Mouse (Mus musculus) embryonic facial prominence, embryonic 10.5 days (tissue): ENCODE results near the gene Lrch1. TPM values are rescaled to one million over a fixed set of nuclear protein-coding genes. Genes with fewer than 3 reads are reported as not detected.

Experiments
- DNase-seq: peaks from one replicate; pipeline ENCODE4 v3.0.0-alpha.2; 2017; ENCODE audit warnings: low spot score
- H3K27ac ChIP-seq: fragments of 300-500 bp; sonication (generic); replicated peaks from 2 replicates; pipeline ENCODE4 v1.5.1; 2016; ENCODE audit warnings: mild to moderate bottlenecking
- H3K27me3 ChIP-seq: fragments of 300-500 bp; sonication (generic); replicated peaks from 2 replicates; pipeline ENCODE4 v1.6.1; 2016; ENCODE audit warnings: low read depth, mild to moderate bottlenecking; ENCODE audit not compliant: poor library complexity, severe bottlenecking
- H3K36me3 ChIP-seq: fragments of 300-500 bp; sonication (generic); replicated peaks from 2 replicates; pipeline ENCODE4 v1.6.1; 2016; ENCODE audit warnings: mild to moderate bottlenecking, moderate library complexity
- H3K4me1 ChIP-seq: fragments of 300-500 bp; sonication (generic); 2 replicates; pipeline ENCODE4 v1.6.1; 2016
- H3K4me3 ChIP-seq: fragments of 300-500 bp; sonication (generic); 2 replicates; pipeline ENCODE4 v1.5.1; 2016; ENCODE audit warnings: mild to moderate bottlenecking, moderate library complexity
- H3K9me3 ChIP-seq: fragments of 300-500 bp; sonication (generic); 2 replicates; pipeline ENCODE4 v1.6.1; 2016; ENCODE audit warnings: mild to moderate bottlenecking
- WGBS: fragments of 180-500 bp; shearing (Covaris S2); methylation state at CpG from one replicate; pipeline ENCODE4 v1.1.7; 2016; 5-methylcytosine and 5-hydroxymethylcytosine counted together
- polyA plus RNA-seq: library from polyadenylated mRNA; unstranded; fragments of >200 nt; fragmentation: Nextera tagmentation; extraction: Ambion mirVana; gene quantifications from 2 replicates; pipeline ENCODE4 v1.2.1, GENCODE M21; 2016

The Lrch1 gene
- polyA plus RNA-seq, 1 experiment from 2014 or later: 9.1 TPM

DNA sequence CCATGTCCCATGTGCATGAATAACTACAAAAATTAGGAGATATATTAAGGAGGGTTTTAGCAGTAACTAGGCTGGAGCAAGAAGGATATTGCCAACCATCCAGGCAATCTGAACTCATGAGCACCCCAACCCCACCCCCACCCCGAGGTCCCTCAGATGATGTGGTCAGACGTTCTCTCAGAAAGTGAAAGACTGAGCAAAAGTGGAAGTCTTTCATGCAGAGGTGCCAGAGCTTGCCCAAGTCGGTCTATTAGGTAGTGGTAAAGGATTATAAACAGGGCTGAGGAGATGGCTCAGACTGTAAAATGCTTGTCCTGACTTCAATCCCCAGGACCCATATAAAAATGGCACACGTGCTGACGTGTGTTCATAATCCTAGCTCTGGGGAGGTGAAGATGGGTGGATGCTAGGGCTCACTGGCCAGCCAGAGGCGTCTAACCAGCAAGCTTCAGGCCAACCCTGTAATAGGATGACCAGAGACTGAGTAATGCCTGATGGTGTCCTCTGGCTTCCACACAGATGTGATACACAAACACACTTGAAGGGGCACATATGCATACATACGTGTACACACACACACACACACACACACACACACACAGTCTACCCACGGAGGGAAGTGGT lies 18.8 kb downstream of the Lrch1 start:
- 88% methylated on average over 8 of the region's 8 CpGs for WGBS
- Histone ChIP-seq H3K9me3 (no peaks in the 10 kb centered on the region), H3K4me3 (no peak overlapping the region), H3K27me3 (no peaks in the 10 kb centered on the region), H3K27ac (no peak overlapping the region), H3K36me3 (0 out of 2 replicates have a peak, but pooled peaks cover 3% of the 10 kb centered on the region), H3K4me1 (peaks cover 15% of the 10 kb centered on the region)
- DNase-seq: no peak

DNA sequence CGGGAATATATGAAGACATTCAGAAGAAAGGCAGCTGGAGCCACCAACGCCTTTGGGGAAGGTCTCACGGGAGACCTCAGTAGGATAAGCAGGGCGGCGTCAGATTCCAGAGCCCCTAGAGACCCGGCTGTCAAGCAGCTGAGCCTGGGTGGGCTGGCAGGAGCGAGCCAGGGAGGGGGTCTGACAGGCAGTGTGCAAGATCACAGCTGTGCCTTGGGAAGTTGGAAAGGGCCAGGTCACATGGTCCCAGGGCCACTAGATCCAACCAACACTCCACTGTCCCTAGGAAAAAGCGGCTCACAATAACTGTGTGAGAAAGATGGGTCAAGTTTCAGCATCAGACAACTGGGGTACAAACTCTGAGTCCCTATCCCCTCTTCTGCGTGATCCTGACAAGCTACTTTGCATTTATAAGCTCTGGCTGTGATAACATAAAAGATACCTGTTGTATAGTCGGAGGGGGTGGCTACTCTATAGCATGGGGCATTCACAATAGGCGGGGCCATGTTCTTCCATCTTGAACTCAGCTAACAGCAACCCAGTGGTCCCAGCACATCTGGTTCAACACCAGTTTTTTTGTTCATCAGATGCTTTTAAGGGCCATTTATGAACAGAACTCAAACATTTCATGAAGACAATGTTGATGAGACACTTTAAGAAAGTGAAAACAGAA lies 20.6 kb downstream of the Lrch1 start:
- H3K27ac ChIP-seq: no peak overlapping the region
- no peaks in the 10 kb centered on the region for H3K9me3 ChIP-seq
- H3K36me3 ChIP-seq: no peaks in the 10 kb centered on the region
- H3K4me1 ChIP-seq: peaks cover 18% of the 10 kb centered on the region
- peak; percentile 39 for DNase-seq
- 57% methylated on average over 11 of the region's 11 CpGs for WGBS
- no peaks in the 10 kb centered on the region for H3K27me3 ChIP-seq
- H3K4me3 ChIP-seq: no peak overlapping the region

DNA sequence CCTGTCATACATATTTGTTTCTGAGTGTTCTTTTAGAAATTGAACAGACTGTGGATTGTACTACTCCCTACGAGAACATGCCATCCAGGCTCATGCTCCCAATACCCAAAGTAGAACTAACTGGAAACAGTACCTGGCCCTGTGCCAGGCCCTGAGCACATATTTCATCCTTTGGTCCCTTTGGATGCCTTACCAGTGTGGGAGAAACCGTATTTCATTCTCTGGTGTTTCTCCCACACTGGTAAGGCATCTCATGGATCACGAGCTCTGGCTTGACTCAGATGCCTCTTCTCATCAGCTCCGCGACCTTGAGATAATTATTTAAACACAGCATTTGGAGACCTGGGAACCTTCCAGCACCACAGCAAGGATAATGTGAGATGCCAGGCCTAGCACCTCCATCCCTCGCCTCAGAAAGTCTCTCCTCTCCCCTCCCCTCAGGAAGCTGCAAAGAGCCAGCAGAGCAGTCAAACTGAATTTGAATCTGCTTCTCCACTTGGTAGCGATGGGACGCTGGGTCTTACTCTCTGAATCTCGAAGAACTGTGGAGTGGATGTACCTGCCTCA lies 21.6 kb downstream of the Lrch1 start:
- DNase-seq: no peak
- no peak overlapping the region for H3K4me3 ChIP-seq
- H3K36me3 ChIP-seq: no peaks in the 10 kb centered on the region
- H3K9me3 ChIP-seq: no peaks in the 10 kb centered on the region
- H3K27me3 ChIP-seq: no peaks in the 10 kb centered on the region
- H3K4me1 ChIP-seq: peaks cover 23% of the 10 kb centered on the region
- 88% methylated on average over 9 of the region's 9 CpGs for WGBS
- H3K27ac ChIP-seq: no peak overlapping the region

DNA sequence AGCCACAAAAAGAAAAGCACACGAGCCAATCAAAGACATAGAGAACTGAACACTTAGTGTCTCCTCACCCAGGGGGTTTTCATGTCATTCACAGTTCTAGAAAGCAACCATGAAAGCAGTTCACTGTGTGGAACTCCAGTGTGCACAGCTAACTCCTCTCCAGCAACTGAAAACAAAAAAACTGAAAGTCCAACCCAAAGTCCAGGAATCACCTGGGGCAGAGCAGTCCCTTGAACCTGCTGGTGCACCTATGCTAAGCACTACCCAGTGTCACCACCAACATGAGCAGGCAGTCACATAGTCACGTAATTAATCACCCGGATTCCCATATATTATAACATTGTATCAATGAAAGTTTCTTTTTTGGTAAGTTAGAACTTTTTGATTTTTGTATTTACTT lies 23.2 kb downstream of the Lrch1 start:
- Histone ChIP-seq H3K4me3 (no peak overlapping the region), H3K27ac (no peak overlapping the region)
- WGBS: 85% methylated on average over 3 of the region's 3 CpGs

DNA sequence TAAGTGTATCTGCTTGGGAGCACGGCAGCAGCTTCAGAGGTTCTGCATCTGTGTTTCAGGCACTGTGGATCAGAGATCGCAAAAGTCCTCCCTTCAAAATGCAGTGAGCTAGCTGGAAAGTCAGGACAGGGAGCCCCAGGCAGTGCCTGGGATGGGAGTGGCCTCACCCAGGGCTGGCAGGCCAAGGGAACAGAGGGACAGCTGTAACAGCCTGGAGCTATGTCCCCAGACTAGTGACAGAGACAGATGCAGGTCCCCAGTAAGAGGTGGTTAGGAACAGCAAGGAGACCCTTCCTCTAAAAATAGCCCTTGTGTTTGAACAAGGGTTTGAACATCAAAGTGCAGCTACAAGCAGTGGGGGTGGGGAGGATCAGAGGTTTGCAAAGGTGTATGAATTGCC lies 23.6 kb downstream of the Lrch1 start:
- H3K27me3 ChIP-seq: no peaks in the 10 kb centered on the region
- WGBS: 66% methylated on average over 2 of the region's 2 CpGs
- DNase-seq: no peak

More for the DNA sequence above, 23.2 kb downstream of the Lrch1 start:
- peaks cover 23% of the 10 kb centered on the region for H3K4me1 ChIP-seq
- no peaks in the 10 kb centered on the region for H3K9me3 ChIP-seq
- no peaks in the 10 kb centered on the region for H3K27me3 ChIP-seq
- H3K36me3 ChIP-seq: no peaks in the 10 kb centered on the region
- DNase-seq: no peak

DNA sequence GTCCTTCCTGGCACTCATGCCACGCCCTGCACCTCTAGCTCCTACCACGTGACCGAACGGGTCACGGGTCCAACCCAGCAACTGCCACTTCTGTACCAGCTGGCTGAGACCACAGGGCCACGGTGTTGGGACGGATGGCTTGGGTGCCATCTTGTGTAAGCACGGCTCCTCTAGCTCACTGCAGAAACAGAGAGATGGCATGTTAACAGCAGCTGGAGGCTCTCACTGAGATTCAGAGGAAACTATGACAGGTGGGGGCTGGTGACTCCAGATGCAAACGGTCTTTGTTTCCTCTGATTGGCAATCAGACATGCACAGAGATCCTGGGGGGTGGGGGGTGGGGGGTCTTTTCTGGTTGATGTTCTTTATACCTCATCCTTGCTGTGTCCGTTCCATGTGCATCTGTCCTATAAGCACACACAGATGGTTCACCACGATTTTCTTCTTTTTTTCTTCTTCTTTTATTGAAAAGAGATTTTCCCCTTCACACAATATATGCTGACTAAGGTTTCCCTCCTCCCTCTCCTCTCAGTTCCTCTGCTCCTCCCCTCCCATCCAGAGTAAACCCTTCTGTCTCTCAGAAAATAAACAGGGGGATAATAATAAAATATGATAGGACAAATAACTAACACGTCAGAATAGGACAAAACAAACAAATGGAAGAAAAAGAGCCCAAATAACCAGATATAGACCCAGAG lies 25.5 kb downstream of the Lrch1 start:
- no peaks in the 10 kb centered on the region for H3K9me3 ChIP-seq
- no peak for DNase-seq
- no peaks in the 10 kb centered on the region for H3K36me3 ChIP-seq
- 82% methylated on average over 12 of the region's 12 CpGs for WGBS
- no peak overlapping the region for H3K4me3 ChIP-seq
- no peaks in the 10 kb centered on the region for H3K27me3 ChIP-seq
- peaks cover 24% of the 10 kb centered on the region for H3K4me1 ChIP-seq
- no peak overlapping the region for H3K27ac ChIP-seq

More for the DNA sequence above, 23.6 kb downstream of the Lrch1 start:
- H3K27ac ChIP-seq: no peak overlapping the region
- H3K36me3 ChIP-seq: no peaks in the 10 kb centered on the region
- H3K4me1 ChIP-seq: peaks cover 23% of the 10 kb centered on the region
- no peaks in the 10 kb centered on the region for H3K9me3 ChIP-seq
- H3K4me3 ChIP-seq: no peak overlapping the region

DNA sequence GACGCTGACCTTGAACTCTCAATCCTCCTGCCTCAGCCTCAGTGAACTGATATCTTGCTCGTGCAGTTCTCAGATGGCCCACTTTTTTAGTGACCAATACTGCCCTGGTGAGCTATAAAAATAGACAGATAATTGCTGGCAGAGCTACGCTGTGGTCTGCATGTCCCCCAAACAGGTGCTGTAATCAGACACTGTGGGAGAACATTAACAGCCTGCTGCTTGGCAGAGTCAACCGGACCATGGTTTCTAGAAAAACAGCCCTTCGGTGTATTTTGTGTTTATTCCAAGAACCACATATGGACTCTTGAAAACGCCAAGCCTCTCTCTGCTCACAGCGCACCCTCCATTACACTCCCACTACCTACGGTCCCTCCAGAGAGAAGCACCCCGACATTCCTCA lies 26.2 kb downstream of the Lrch1 start:
- Histone ChIP-seq H3K36me3 (no peaks in the 10 kb centered on the region), H3K27ac (no peak overlapping the region), H3K4me3 (no peak overlapping the region), H3K4me1 (peaks cover 21% of the 10 kb centered on the region; the same call in 1 of the 2 replicates), H3K9me3 (no peaks in the 10 kb centered on the region), H3K27me3 (no peaks in the 10 kb centered on the region)
- 91% methylated on average over 9 of the region's 9 CpGs for WGBS
- DNase-seq: no peak

DNA sequence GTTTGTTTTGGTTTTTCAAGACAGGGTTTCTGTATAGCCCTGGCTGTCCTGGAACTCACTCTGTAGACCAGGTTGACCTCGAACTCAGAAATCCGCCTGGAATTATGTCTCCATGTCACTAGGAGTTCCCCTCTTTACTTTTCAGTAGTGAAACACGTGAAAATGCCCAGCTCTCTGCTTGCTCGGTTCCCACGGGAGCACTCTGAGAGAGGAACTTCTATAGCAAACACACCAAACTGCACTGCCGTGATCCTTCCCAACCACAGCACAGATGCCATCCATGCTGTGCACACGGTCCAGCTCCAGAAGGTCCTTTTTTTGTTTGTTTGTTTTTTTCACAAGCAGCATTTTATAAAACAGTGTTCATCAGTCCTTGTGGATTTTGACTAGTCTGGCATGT lies 28.5 kb downstream of the Lrch1 start:
- Histone ChIP-seq H3K4me3 (no peak overlapping the region), H3K36me3 (no peaks in the 10 kb centered on the region), H3K4me1 (peaks cover 39% of the 10 kb centered on the region), H3K9me3 (no peaks in the 10 kb centered on the region), H3K27me3 (no peaks in the 10 kb centered on the region), H3K27ac (no peak overlapping the region)
- 82% methylated on average over 7 of the region's 7 CpGs for WGBS
- DNase-seq: no peak

DNA sequence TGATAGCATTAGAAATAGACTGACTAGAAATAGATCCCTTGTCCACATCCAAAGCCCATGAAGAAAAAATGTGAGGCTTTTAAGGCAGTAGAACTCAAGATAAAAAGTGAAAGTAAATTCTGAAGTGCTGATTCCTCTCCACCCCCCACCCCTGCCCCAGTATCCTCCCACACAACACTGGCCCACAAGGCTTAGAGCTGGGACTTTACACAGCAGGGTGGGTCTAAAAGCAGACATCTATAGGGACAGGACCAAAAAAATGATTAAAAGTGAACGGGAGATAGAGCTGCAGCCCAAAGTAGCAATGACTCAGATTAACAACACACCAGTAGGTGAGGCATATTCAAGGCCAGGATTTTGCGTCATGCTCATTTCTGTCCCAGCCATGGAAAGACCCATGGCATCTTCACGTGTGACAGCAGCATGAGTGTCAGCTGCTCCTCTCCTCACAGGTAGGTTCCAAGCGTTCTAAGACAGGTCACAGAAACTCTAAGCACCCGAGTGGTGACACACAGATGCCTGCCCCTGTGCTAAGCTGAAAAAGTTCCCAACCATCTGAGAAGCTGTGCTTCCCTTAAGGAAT lies 29.1 kb downstream of the Lrch1 start:
- no peak for DNase-seq
- Histone ChIP-seq H3K4me1 (peaks cover 42% of the 10 kb centered on the region), H3K9me3 (no peaks in the 10 kb centered on the region), H3K4me3 (no peak overlapping the region), H3K27ac (no peak overlapping the region), H3K27me3 (no peaks in the 10 kb centered on the region), H3K36me3 (no peaks in the 10 kb centered on the region)
- 91% methylated on average over 5 of the region's 5 CpGs for WGBS

DNA sequence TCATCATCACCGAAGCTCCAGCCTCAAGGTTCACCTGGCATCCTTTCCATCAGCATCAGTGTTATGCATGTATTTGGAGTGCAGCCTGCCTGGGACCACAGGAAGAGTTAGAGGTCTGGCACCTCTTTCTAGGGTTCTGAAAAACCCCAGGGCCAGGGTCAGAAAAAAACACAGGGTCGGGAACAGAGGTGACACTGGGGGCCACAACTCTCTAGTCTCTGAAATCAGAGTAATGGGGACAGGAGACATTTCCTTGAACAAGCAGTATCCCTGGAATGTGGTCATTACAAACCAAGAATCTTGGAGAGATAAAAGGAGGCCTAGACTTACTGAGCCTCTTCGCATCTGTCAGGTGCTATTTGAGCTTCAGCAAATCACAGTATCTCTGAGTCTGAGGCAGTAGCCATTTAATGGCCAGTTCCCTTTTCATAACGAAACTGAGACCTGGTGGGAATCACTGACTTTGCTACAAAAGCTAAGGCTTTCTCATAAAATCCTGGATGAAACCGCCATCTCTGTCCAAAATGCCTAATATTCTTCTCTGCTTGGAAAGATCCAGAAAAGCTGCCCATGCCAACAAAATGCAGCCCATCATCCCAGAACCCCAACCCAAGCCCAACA lies 30.1 kb downstream of the Lrch1 start:
- no peaks in the 10 kb centered on the region for H3K27me3 ChIP-seq
- no peak for DNase-seq
- H3K27ac ChIP-seq: no peak overlapping the region
- no peaks in the 10 kb centered on the region for H3K9me3 ChIP-seq
- peaks cover 42% of the 10 kb centered on the region for H3K4me1 ChIP-seq
- H3K36me3 ChIP-seq: no peaks in the 10 kb centered on the region
- H3K4me3 ChIP-seq: no peak overlapping the region
- WGBS: 86% methylated on average over 5 of the region's 5 CpGs

DNA sequence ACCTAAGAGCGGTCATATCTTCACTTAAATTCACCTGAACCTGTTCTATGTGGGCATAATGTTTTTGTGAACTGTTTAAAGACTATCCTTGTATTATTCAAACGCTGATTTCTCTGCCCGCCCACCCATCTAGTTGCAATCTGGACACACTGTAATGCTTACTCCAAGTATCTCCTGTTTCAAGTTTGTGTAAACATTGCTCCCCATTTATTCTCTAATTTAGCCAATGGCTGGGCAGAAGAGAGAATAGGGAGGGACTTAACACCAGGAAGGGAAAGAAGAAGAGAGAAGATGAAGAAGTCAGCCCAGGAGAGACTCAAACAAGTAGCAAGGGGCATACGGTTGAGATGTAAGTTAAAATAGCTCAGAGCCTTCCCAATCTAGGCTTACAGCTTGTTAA lies 31.0 kb downstream of the Lrch1 start:
- H3K4me3 ChIP-seq: no peak overlapping the region
- H3K9me3 ChIP-seq: no peaks in the 10 kb centered on the region
- peaks cover 36% of the 10 kb centered on the region for H3K4me1 ChIP-seq
- no peaks in the 10 kb centered on the region for H3K36me3 ChIP-seq
- 88% methylated on average over 4 of the region's 4 CpGs for WGBS
- no peak for DNase-seq
- H3K27me3 ChIP-seq: no peaks in the 10 kb centered on the region
- H3K27ac ChIP-seq: no peak overlapping the region

DNA sequence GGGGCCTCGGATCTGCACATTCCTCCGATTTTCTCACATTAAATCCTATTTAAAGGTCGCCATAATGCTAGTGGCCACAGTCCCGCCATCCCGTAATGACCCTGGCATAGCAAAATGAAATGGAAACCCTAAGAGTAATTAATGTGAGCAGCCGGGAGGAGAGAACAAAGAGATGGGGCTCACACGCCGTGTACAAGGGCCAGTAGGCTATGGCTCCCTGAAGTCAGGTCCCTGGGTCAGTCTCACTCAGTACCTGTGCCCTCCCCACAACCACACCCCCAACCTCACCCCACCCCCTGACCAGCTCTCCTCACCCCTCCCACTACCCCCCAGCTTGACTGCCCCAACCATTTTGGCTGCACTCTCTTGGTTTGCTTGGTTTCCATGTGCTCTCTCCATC lies 31.6 kb downstream of the Lrch1 start:
- Histone ChIP-seq H3K27me3 (no peaks in the 10 kb centered on the region), H3K9me3 (no peaks in the 10 kb centered on the region), H3K4me3 (no peak overlapping the region), H3K27ac (no peak overlapping the region), H3K36me3 (no peaks in the 10 kb centered on the region), H3K4me1 (peaks cover 35% of the 10 kb centered on the region)
- no peak for DNase-seq
- WGBS: 69% methylated on average over 8 of the region's 8 CpGs
